Mouse (Mus musculus) olfactory bulb, adult 2 months (tissue): Measurements from ENCODE around the gene Elmod3. TPM values are rescaled to one million over a fixed set of nuclear protein-coding genes. Genes with fewer than 3 reads are reported as not detected.
A peak's percentile ranks its signal among the peaks of the same experiment; 100 is the strongest.

ENCODE experiments used
- H3K27ac ChIP-seq: fragments of 200-500 bp; 2 replicates; pipeline ENCODE4 v1.5.1; 2012; ENCODE audit warnings: low read depth, low read length; ENCODE audit not compliant: insufficient read depth
- H3K4me1 ChIP-seq: fragments of 200-500 bp; 2 replicates; pipeline ENCODE4 v1.6.1; 2012; ENCODE audit warnings: low read length; ENCODE audit not compliant: control insufficient read depth, insufficient read depth
- H3K4me3 ChIP-seq: fragments of 200-500 bp; 2 replicates; pipeline ENCODE4 v1.5.1; 2012; ENCODE audit warnings: mild to moderate bottlenecking, low read depth, low read length, moderate library complexity; ENCODE audit not compliant: insufficient read depth
- CTCF ChIP-seq: fragments of 200-500 bp; IDR thresholded peaks from 2 replicates; pipeline ENCODE4 v1.5.1; 2012; ENCODE audit warnings: low read depth, mild to moderate bottlenecking, low read length, moderate library complexity; ENCODE audit not compliant: insufficient read depth
- POLR2A ChIP-seq: fragments of 200-500 bp; IDR thresholded peaks from 2 replicates; pipeline ENCODE4 v1.6.1; 2012; ENCODE audit warnings: mild to moderate bottlenecking, low read depth, low read length, moderate library complexity; ENCODE audit not compliant: insufficient read depth
- WGBS: fragments of 180-500 bp; shearing (Covaris S2); methylation state at CpG from one replicate; pipeline ENCODE4 v1.1.7; 2018; 5-methylcytosine and 5-hydroxymethylcytosine counted together
- polyA plus RNA-seq: library from polyadenylated mRNA; stranded (reverse); fragments of >200 nt; gene quantifications from 2 replicates; pipeline ENCODE4 v1.2.4, GENCODE M21; 2012; ENCODE audit warnings: low replicate concordance; ENCODE audit not compliant: missing spikeins, insufficient read depth, insufficient read length

Gene Elmod3
- polyA plus RNA-seq, 1 experiment = not detected

DNA sequence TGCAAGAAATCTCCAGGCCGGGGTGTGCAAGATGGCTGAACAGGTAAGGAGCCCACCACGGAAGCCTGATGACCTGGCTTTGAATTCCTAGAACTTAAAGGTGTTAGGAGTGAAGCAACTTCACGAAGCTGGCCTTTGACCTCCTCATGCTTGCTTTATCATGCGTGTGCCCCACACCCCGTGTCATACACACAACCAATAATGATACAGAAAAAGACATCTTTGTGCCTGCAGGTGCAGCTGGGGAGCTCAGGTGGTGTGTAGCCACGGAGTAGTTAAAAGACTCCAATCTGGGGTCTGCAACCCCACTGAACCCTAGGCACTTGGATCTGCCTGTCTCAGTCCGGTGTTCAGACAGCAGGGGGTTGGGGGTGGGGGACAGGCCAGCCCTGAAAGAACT is 32.7 kb downstream of the Elmod3 start:
- H3K4me3 ChIP-seq = no peak overlapping the region
- no peak overlapping the region for H3K27ac ChIP-seq
- 74% methylated on average over 7 of the region's 7 CpGs for WGBS
- peaks cover 28% of the 10 kb centered on the region for H3K4me1 ChIP-seq
- TF ChIP-seq CTCF (no peak), POLR2A (no peak)

DNA sequence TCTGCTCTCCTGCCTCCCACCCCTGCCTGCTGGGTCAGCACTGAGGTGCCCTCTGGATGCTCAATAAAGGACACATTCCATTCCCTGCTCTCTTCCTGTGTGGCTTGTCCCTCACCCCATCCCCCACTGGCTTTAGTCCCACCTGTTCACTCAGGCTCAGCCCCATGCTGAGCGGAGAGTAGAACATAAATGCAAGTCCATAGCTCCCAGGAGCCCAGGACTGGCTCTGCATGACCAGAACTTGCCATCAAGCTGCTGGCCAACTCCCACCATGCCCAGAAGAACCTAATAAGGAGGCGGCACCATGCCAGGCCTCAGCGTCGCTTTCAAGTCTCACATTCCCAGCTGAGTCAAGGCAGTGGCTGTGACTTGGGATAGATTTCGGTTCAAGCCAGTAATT is 35.3 kb downstream of the Elmod3 start:
- no peak overlapping the region for H3K4me3 ChIP-seq
- peak overlapping the region; percentile 77 for H3K27ac ChIP-seq
- 35% methylated on average over 5 of the region's 5 CpGs for WGBS
- TF ChIP-seq CTCF = no peak
- TF ChIP-seq POLR2A = no peak
- peaks cover 28% of the 10 kb centered on the region for H3K4me1 ChIP-seq

DNA sequence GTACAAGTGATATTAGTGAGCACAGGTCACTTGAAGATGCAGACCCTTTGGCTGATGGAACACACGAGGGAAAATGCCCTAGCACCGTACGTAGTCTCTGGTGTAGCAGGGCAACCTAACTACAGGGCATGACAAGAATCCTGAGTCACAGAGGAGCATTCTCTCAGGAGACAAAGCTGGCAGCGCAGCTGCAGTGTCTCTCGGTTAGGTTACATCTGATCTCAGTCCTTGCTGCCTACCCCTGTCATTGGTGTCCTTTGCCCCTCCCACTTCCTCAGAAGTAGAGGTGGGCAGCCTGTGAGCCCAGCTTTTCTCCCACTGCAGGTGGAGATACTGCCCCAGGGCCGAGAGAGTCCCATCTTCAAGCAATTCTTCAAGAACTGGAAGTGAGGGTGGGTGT is 35.7 kb downstream of the Elmod3 start:
- 32% methylated on average over 6 of the region's 6 CpGs for WGBS
- H3K27ac ChIP-seq = peak overlapping the region; percentile 77
- H3K4me3 ChIP-seq = no peak overlapping the region
- TF ChIP-seq POLR2A (no peak), CTCF (no peak)
- H3K4me1 ChIP-seq = peaks cover 28% of the 10 kb centered on the region

DNA sequence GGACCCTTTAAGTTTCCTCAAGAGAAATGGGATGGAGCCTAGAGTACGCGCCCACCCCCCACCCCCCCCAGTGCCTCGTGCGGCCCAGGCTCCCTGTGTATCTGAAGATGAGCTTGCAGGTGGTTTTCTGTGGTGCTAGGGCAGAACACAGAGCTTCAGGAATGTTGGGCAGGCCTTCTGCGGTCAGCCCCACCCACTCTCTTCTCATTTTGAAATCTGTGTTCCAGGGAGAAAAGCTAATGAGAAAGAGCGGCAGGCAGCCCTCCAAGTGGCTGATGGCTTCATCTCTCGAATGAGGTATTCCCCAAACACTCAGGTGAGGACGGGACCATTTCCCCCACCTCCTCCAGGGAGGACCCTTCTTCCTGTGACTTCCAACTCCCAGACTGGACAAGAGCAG is 37.4 kb downstream of the Elmod3 start:
- TF ChIP-seq CTCF = no peak
- no peak for TF ChIP-seq POLR2A
- WGBS = 81% methylated on average over 8 of the region's 8 CpGs
- H3K27ac ChIP-seq = no peak overlapping the region
- peaks cover 22% of the 10 kb centered on the region for H3K4me1 ChIP-seq
- H3K4me3 ChIP-seq = no peak overlapping the region

DNA sequence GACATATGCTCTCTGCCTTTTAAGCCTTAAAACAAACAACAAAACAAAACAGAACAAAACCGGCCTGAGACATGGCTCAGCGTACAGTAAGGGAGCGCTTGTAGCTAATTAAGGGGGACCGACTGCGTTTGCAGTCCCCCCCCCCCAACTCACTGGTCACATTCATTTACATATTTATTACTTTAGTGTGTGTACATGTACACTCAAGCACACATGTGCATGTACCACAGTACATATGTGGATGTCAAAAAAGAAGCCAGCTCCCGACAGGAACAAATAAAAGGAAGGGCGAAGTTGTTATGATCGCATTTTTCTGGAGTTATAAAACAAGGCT is 45.2 kb downstream of the Elmod3 start:
- TF ChIP-seq CTCF (no peak), POLR2A (no peak)

DNA sequence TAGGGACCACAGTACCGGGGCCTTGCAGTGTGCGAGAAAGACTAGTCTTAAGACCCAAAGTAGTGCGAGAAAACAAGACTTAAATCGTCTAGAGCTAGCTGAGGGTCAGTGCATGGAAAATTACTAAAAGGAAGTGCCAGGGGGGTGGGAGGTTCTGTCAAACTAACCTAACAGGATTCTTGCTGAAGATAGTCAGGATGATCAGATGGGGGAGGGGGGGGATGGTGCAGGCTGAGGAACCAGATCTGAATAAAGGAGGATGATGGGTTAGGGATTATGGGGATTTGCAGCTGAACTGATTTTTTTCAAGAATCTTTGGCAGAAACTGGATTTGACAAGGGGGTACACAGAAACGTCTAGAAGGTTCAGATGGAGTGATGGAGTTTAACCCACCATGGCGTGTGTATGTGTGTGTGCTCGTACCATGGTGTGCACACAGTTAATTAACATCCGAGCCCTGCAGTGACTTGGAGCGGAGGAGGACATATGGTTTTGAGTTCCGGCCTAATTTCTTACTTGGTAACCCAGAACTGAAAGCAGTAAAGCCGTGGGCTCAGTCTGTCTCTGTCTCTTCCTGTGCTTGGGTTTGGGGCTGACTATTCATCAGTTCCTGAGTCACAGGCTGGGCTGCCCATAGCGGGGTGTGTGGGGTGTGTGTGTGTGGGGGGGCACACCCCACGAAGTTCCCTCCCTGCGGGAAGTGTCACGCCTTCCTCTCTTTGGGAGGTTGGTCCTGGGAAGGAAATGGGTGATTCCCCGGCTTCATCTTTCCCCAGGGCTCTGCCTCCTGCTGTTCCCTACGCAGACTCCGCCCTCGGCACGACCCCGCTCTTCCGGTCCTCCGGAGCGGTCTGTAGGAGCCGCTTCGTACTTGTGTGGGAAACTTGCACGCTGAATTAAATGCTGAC is 45.8 kb downstream of the Elmod3 start:
- Histone ChIP-seq H3K4me3 (peak overlapping the region; percentile 45), H3K27ac (peak overlapping the region; percentile 65), H3K4me1 (peaks cover 16% of the 10 kb centered on the region; the same call in 1 of the 2 replicates)
- TF ChIP-seq CTCF (no peak), POLR2A (no peak)
- WGBS = 14% methylated on average over 27 of the region's 27 CpGs

More for the DNA sequence above, 45.2 kb downstream of the Elmod3 start:
- 14% methylated on average over 8 of the region's 8 CpGs for WGBS
- Histone ChIP-seq H3K27ac (peak overlapping the region; percentile 65), H3K4me3 (peak overlapping the region; percentile 45), H3K4me1 (peaks cover 16% of the 10 kb centered on the region; the same call in 1 of the 2 replicates)

DNA sequence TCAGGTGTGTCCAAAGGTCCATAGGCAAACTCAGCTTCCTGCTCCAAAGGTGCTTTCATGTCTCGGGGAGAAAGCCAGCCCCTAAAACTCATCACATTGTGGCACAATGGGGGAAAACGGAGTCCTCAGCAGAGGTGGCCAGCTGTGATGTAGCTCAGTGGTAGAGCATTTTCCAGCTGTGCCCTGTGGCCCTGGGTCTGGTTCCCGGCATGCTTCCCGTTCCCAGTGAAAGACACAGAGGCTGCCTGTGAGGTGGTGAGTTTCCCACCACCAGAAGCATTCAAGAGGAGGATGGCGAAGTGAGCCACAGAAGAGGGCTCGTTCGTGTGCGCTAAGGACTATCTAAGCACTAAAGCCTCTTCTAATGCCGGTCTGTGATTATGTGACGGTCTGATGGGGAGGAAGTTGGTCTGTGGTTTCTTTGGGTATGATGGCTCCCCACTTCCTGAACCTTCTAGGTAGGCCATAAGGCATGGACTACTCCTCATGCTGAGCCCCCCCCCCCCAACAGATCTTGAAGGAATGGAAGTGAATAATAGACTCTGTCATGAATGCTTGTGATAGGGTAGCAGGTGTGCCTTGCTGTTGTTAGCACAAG is 47.6 kb downstream of the Elmod3 start:
- TF ChIP-seq POLR2A (no peak), CTCF (no peak)
- WGBS = 93% methylated on average over 10 of the region's 10 CpGs
- no peak overlapping the region for H3K27ac ChIP-seq
- no peak overlapping the region for H3K4me3 ChIP-seq
- peaks cover 16% of the 10 kb centered on the region; the same call in 1 of the 2 replicates for H3K4me1 ChIP-seq

DNA sequence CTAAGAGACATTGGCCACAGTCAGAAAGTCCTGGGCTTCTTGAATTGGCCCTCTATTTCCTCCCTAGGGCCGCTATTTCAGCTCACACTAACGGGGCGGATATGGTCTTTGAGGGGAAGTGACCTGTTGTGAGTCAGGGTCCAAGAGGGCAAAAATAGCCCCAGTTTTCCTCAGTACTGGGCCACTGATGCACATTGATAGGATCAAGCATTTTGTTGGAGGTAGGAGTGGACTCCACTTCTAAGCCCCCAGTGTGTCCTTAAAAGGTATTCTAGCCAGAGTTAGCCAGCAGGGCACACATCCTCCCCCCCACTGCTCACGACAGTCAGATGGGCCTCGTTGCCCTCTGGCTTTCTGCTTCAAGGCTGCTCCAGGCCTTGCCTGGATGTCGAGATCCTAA is 48.2 kb downstream of the Elmod3 start:
- no peak overlapping the region for H3K27ac ChIP-seq
- TF ChIP-seq POLR2A (no peak), CTCF (no peak)
- no peak overlapping the region for H3K4me3 ChIP-seq
- WGBS = 79% methylated on average over 6 of the region's 6 CpGs
- peaks cover 16% of the 10 kb centered on the region; the same call in 1 of the 2 replicates for H3K4me1 ChIP-seq

DNA sequence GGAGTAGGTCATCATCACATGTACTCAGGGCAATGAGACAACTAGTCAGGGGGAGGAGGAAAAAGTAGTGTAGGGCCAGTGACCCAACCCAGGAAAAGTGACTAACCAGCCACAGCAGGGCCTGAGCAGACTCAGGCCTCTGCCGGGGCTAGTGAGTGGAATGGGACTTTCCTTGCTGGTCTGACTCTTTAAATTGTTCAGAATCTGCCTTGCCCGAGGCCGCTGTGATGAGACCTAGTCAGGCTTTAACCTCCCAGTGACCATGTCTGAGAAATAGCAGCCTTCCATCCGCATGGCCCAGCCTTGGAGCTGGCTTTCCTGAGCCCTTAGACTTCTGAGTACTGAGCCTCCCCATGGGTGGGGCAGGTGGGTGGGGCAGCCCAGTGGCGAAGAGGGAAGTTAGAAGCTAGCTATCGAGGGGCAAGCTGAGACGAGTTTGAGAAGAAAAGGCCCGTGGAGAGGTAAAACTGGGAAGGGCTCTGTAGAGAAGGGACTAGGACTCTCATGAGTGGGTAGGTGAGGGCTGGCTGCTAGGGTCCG is 49.1 kb downstream of the Elmod3 start:
- no peak for TF ChIP-seq CTCF
- no peak for TF ChIP-seq POLR2A
- Histone ChIP-seq H3K4me3 (no peak overlapping the region), H3K27ac (no peak overlapping the region), H3K4me1 (peaks cover 20% of the 10 kb centered on the region)
- WGBS = 68% methylated on average over 9 of the region's 9 CpGs
